Mouse (Mus musculus) liver, embryonic 14.5 days (tissue): ENCODE results near the gene Rdh19.
"Not testable (repeated sequence)": the region's sequence is repeated elsewhere in the genome, so short reads cannot be mapped to it uniquely, and the experiment has no call there.

Experiments
- CTCF ChIP-seq: IDR thresholded peaks from 2 replicates; pipeline ENCODE4 v1.5.1; 2016; ENCODE audit warnings: antibody characterized with exemption, low read depth, control low read depth
- EP300 ChIP-seq: IDR thresholded peaks from 2 replicates; pipeline ENCODE4 v1.6.1; 2016; ENCODE audit warnings: antibody characterized with exemption, low read depth

DNA sequence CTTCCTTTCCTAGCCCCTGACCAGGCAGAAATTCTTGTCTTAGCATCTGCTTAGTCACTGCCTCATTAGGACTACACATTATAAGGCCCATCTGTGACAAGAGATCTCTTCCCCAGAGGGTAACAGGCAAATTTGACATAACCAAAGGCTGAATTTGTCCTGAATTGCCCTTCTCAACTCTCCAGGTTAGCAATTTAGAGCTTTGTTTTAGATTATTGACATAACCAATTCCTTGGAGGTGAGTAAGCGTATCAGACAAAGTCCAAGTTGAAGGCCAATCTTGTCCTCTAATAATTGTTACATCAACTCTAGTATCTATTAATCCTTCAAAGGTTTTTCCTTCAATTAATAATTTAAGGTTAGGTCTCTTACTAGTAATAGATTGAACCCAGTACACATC is 15.5 kb upstream of the Rdh19 start:
- TF ChIP-seq CTCF, EP300: not testable (repeated sequence)
